Mouse (Mus musculus) thymus, postnatal 36 days (tissue): ENCODE measurements around the gene Il6st.
A peak's percentile ranks its signal among the peaks of the same experiment; 100 is the strongest.

Source experiments
- DNase-seq, 2 experiments: peaks; one replicate each; pipeline ENCODE4 v3.0.0; 2022; ENCODE audit warnings: mixed read lengths in 2 of 2

The Il6st gene

DNA sequence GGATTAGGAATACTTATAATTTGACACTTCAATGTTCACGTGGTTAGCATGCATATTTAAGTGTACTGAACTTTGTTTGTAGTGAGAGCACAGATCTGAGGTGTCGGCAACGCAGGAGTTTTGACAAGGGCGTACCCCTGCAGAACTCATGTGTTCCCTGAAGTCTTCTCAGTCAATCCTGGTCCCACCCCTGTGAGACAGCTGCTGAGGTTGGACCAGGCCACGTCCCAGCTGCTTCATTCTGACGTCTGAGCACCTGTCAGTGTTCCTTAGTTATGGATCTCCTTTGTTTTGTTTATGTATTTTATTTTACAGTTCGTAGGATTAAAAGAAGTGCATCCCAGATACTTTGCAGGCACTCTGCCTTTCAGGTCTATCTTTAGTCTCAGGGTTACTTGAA, 19.1 kb downstream of the Il6st start:
- DNase-seq, result no peak

DNA sequence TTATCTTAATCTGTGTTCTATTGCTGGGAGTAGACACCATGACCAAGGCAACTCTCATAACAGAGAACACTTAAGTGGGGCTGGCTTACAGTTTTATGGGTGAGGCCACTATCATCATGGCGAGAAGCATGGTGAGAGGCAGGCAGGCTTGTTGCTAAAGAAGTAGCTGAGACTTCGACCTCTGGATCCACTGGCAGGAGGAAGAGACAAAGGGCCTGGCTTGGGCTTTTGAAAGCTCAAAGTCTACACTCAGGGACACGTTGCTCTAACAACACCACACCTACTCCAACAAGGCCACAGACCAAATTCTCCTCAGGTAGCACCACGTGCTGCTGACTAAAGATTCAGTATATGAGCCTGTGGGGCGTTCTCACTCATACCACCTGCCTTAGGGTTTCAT, 22.4 kb downstream of the Il6st start:
- no peak for DNase-seq

DNA sequence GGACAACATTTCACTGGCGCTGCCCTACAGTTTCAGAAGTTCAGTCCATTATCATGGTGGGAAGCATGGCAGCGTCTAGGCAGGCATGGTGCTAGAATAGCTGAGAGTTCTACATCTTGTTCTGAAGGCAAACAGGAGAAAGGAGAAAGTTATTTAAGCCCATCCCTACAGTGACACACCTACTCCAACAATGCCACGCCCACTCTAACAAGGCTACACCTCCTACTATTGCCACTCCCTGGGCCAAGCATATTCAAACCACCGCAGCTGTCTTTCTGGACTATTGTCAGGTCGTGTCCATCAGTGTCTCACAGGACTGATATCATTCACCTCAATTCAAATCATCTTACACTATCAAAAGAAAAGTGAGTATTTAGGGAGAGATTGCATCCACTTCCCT, 22.8 kb downstream of the Il6st start:
- DNase-seq, result no peak

DNA sequence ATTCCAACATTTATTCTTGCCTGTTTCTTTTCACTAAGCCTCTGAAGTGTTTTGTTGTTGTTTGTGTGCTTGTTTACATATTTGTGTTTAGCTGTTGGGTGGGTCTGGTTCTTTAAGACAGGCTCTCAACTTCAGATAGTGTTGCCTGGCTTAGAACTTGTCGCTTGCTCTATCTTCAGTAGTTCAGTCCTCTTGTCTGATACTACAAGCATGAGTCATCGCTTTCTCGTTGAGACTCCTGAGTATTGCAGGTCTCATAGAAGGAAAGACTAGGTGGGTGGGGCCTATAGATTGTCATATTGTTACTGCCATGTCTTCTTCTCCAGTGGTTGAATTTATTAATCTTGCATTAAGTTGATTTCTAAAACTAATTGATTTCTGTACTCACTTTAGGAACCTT, 26.2 kb downstream of the Il6st start:
- DNase-seq, result no peak

DNA sequence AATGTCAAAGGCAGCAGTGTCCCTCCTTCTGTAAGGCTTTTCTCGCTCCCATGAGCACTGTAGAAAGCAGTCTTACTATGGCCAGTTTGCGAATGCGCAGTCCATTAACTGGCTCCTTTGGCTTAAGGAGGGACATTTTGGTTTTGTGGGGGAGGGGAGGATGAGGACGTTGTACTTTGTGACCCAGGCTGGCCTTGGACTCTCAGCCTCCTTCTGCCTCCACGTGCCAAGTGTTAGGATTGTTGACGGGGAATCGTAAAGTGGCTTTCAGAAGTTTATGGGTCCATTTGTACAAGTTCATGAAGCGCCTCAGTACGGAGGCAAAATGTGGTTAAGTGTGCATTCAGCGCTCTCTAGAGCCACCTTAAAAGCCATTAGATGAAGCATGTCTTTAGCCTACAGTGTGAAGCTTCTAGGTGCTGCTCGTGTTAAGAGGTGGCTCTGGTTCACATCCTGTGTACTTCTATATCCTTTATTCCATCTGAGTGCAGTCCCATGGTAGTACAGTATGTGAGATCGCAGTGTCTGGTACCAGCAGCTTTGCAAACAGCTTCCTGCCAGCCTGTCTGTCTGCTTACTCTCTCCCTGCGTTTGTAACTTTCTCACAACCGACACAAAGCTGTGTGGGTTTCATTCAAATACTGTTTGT, 27.9 kb downstream of the Il6st start:
- DNase-seq, result no peak

DNA sequence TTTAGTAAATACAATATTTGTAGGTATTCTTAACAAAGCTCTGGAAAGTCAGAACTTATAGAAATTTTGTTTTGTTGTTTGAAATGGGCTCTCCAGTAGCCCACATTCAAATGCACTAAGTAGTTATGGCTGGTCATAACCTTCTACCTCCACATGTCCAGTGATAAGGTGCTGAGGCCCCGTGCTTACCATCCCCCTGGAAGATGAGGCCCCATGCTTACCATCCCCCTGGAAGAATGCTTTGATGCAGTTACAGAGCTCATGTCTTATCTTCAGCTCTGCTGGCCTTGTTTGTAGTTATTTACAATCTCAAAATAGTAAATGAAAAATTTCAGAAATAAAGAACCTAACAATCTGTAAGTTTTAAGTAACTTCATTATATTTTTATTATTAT, 28.4 kb downstream of the Il6st start:
- DNase-seq, result no peak

DNA sequence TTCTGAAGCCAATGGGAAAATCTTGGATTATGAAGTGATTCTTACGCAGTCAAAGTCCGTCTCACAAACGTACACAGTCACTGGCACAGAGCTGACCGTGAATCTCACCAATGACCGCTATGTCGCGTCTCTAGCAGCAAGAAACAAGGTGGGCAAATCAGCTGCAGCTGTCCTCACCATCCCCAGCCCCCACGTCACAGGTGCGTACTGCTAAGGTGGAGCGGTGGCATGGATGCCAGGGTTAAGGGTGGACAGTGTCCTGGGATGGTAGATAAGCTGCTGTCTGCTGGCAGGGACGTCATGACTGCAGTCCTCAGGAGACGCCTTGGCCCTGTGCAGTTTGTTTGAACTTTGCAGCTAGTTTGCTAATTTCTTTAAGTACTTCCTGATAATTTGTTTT, 30.7 kb downstream of the Il6st start:
- DNase-seq, result no peak

DNA sequence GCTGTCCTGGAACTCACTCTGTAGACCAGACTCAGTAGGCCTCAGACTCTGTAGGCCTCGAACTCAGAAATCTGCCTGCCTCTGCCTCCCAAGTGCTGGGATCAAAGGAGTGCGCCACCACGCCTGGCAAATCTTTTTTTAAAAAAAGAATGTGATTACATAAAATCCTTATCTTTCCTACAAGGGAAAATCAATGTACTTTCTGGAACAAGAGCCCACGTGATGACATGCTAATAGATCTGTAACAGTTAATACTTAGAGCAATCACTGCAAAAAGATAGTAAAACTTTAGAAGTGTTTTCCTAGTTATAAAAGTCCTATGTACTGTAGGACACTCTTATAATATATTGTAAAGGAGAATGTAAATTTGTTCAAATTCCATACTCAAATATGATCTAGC, 36.2 kb downstream of the Il6st start:
- no peak for DNase-seq

DNA sequence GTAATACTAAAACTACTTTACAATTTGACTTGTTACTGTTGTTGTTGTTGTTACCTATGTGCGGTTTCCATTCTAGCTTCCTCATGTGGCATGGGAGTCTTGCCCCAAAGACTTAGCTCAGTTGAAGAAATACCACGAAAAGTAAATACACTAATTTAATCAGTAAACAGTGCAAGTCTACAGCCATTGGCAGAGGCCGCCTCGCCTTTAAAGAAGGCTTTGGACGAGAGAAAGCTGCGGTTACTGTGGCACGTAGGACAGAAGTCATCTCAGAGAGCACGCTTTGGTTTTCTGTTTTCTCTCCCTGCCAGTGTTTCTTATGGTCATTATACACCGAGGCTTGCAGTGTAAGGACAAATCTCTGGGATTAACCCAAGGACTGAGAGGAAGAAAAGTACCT, 36.6 kb downstream of the Il6st start:
- DNase-seq, result no peak

DNA sequence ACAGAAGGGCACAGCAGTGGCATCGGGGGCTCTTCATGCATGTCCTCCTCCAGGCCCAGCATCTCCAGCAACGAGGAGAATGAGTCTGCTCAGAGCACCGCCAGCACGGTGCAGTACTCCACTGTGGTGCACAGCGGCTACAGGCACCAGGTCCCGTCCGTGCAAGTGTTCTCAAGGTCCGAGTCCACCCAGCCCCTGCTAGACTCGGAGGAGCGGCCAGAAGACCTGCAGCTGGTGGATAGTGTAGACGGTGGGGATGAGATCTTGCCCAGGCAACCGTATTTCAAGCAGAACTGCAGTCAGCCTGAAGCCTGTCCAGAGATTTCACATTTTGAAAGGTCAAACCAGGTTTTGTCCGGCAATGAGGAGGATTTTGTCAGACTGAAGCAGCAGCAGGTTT, 40.0 kb downstream of the Il6st start:
- no peak for DNase-seq

DNA sequence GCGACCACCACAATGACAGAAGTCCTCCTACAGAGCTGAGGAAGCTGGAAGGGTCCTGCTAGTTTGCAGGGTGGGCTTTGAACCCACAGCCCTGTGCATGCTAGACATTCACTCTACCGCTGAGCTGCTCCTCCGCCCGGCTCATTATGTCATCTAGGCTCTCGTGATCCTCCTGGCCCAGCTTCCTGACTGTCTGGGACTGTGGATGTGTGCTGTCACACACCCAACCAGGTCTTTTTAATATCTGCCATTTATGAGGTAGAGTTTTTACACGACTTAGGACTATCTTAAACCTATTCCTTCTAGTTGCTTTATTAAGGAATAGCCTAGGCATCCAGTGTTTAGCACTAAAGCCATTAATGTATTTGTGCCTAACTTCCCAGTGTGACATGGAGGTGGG, 41.6 kb downstream of the Il6st start:
- no peak for DNase-seq

DNA sequence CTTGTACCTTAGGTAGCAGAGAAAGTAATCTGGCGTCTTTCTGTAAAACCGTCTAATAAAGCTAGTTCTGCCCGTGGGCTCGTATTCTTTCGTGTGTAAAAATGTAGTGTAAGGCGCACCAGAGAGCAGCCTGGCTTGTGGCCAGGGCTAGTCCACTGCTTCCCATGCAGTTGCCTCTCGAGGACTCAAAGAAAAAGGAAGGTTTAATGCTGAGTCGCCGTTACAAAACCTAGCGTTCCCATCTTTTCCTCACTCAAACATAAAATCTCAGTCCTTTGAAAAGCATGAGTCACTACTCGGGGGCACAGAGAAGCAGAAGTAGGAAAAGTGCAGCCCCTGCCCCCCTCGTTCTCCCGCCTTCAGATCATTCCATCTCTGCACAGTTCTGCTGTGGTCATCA, 42.9 kb downstream of the Il6st start:
- DNase-seq, result no peak

DNA sequence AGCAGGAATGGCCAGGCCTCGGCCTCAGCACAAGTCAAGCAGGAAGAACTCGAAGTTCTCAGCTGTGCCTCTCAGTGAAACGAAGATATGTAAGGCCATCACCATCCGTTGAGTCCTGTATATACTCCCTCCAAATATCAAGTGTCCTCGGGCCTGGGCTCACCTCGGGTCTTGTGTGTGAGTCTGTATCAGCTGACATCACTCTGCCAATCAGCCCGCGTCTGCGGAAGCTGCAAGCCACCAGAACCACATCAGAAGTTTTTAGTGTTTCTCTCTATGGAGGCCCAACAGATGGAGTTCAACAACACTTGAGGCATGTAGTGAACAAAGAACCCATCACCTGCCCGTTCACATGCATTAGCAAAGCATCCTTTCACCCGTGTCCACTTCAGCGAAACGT, 43.8 kb downstream of the Il6st start:
- peak; percentile 61 to 69 for DNase-seq

DNA sequence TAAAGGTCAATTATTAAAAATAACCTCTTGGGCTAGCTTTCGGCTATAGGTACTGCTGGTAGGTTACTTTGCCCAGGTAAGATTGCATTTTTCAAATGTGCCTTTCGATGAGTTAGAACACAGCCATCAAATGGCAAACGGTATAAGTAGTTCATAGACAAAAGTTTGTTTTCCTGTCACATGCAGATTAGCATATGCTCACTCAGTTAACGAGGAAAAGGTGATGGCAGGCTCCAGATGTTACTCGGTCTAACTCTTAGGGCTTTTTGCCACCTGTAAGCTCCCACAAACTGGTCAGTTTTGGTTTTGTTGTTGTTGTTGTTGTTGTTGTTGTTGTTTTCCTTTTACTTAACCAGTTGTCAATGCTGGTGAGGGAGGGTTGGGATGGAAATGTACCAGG, 44.6 kb downstream of the Il6st start:
- DNase-seq, result no peak

DNA sequence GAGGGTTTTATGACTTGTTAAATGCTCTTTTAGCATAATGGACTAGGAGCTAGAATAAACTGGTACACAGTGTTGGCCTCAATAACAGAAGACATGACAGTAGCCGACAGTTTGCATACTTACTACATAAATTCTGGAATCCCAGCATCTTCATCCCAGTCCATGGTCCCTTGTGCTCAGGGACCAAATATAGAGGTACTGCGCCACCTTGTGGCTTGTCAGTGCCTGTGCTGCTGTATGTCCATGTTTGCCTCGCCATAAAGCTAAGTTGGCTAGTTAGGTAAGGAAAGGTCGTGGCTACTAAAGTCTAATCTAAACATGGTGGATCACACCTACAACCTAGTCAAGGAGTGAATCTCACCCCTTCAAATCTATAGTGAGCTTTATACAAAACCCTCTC, 45.6 kb downstream of the Il6st start:
- peak; percentile 54 to 60 for DNase-seq

DNA sequence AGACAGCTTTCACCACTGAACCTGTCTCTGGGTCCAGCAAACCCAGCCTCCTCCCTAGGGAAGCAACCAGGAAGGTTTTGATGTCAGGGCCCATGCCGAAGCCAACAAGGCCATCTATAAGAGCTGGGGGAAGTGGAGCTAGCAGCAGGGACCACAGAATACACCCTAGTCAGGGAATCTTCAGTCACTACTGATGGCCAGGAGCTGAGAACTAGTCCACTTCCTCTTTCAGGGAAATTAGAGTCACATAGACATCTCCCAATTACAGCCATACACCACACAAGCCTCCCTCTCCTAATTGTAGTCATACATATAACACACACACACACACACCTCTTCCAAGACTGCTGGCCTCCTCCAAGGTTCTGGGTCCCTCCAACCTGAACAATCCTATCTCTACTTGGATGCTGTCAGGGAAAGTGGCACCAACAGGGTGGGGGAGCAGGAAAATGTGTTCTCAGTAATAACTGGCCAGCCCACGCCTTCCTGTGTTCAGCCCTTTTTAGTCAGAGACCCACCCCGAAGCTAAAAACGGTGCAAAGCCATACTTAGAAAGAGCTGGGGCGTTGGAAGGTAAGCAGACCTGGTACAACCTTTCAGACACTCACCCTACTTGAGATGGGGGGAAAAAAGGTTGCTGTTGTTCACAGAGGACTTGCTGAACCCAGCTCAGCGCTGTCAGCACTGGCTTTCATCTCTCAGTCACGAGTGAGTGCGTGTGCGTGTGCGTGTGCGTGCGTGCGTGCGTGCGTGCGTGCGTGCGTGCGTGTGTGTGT, 46.8 kb downstream of the Il6st start:
- DNase-seq, result no peak

DNA sequence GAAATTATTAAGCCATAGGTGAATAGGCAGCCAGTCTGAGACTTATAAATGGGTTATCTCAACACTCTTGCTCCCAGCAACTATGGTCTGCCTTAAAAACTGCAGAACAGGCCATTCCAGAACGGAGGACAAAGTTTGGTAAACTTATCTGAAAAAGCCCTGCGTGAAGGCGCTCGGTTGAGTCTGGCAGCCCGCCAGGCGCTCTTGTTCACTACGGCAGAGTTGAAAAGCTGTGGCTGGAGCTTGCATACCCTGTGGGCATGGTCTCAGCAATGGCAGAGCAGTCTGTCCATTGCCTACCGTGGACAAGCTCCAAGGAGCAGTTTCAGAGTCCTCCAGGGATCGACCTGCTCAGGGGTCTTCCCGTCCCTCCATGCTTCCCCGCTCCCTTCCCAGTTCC, 47.4 kb downstream of the Il6st start:
- no peak for DNase-seq

DNA sequence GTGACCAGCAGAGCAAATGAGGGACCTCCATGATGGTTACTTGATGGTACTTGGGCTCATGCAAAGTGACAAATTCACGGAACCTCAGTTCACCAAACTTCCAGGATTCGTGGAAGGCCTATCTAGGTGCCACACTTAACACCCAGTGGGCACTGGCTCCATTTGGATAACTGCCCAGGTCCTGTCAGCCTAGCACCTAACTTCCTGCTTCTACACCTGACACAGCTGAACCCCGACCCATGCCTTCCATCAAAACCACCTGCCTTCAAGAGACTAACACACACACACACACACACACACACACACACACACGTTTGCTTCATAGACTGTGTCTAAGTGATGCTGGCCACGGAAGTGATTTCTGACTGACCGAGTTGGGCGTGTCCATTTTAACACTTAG, 47.9 kb downstream of the Il6st start:
- DNase-seq, result no peak

DNA sequence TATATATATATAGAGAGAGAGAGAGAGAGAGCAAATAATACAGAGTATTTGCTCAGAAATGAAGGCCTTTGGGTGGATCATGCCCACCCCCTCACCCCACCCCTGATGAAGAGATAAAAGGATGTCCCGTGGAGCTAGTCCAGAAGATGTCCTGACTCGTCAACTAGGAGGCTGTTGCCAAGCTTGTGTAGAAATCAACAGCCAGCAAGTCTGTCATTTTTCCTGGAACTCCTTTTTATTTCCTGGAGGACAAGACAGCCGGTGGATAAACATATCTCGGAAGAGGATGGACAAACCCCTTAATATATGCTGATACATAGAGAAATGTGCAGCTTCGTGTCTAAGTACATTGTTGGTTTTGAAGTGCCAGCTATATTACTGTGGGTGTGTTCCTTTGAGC, 49.0 kb downstream of the Il6st start:
- no peak for DNase-seq

DNA sequence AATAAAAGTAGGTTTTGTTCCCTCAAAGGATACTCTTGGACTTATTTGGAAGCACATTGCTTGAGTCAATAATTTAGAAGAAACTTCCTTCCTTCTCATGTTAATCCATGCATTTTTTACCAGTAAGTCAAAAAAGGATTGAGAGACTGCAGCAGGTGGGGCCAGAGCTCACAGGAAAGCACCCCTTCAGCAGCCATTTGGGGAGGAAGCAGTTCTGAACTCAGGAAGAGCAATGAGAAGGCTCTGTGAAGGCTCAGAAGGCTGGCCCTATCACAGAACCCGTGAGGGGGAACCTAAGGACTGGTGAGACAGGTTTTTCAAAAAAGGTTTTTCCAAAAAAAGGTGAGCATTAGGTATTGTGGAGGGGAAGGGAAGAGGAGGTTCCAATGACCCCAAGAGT, 50.7 kb downstream of the Il6st start:
- DNase-seq, result no peak

DNA sequence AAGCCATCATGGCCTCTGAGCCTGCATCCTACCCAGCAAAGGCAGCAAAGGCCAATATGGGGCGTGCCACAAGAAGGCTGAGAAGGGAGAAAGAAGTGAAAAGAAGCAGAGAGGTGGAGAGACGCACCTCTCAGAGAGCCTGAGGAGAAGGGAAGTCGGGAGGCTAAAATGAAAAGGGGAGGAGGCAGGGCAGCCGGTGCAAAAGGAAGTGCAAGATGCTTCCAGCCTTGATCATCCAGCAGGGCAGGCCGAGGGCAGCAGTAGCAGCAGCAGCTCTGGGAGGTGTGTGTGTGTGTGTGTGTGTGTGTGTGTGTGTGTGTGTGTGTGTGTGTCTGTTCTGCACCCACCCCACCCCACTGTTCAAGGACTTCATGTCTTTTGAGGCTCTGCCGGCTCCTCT, 58.4 kb downstream of the Il6st start:
- no peak for DNase-seq

DNA sequence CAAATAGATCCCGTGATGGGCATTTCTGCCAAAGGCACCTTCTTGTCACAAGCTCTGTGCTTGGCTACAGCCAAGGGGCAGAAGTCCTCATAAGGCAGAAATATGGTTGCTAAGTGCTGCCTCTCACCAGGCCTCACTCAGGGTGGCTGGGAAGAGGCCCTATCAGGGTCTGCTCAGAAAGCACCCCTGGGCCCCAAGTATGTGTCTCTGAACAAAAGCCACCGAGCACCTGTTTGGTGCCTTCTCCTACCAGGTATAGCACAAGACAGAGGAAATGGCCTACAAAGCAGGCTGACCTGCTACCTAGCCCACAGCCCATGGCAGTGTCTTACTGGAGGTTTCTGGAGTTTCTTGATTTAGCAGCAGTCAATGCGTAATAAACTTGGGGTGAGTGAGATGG, 59.0 kb downstream of the Il6st start:
- DNase-seq, result no peak

DNA sequence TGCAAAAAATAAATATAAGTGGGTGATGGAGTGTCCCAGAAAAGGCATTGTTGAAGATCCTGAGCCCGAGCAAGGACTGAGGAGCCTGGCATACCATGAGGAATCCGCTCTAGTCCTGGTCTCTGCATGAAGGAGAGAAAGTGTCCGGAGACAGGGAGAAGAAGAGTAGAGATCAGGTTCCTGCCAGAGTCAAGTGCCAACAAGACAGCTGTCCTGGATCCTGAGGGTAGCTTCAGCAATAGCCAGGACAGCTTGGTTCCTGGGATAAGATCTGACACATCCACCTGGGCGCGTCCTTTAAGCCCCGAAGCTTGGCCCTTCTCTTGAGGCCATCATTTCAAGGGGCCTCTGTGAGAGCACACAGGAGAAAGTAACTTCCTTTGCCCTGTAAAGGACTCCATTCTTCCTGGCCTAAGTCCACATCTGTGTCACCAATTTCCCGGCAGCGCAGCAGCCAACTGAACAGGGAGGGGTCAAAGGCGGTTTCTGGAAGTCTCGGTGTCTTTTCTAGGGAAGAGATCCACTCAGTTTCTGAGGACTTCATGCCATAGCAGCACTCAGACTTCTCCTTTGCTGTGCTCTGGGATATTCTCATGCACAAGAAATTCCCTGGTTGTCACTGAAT, 59.6 kb downstream of the Il6st start:
- no peak for DNase-seq

DNA sequence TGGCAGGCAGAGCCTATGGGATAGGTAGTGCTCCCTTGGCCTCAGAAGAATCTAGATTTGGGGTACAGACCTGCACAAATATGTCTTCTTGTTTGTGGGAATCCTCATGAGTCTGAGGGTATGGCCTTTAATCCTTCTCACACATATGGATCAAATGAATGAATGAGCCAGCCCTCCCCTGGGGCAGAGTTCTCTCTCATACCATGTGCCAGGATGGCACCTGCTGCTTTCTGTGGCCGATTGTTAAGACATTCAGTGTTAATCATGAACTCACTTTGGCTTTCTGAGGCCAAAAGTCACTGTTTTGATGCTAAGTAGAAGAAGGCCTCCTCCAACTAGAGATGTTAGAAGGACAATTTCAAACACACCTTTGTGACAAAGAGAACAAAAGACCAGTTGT, 63.3 kb downstream of the Il6st start:
- no peak for DNase-seq

DNA sequence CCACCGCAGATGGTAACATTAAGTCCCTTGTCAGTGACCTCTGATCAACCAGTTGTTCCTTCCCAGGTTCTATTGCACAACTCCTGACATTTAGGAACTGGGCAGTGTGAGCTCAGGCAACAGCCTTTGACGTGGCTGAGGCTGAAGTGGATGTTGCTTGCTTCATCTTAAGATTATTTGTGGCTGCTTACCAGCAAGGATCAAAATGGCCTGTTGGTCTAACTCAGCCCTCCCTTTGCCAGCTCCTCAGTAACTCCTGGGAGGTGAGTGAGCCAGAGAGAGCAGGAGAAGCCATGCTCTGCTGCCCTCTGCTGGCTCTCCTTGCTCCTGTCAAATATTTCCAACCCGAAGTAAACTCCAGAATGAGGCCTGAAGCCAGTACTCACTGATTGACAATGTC, 66.0 kb downstream of the Il6st start:
- DNase-seq, result peak; percentile 72 to 75
